Mouse (Mus musculus): ENCODE data around the gene AB124611. TPM values are rescaled to one million over a fixed set of nuclear protein-coding genes. Genes with fewer than 3 reads are reported as not detected.
"Not testable (repeated sequence)": the region's sequence is repeated elsewhere in the genome, so short reads cannot be mapped to it uniquely, and the experiment has no call there.

AB124611 gene
- polyA plus RNA-seq, 1 experiment from 2014 or later = 5.2 TPM

DNA sequence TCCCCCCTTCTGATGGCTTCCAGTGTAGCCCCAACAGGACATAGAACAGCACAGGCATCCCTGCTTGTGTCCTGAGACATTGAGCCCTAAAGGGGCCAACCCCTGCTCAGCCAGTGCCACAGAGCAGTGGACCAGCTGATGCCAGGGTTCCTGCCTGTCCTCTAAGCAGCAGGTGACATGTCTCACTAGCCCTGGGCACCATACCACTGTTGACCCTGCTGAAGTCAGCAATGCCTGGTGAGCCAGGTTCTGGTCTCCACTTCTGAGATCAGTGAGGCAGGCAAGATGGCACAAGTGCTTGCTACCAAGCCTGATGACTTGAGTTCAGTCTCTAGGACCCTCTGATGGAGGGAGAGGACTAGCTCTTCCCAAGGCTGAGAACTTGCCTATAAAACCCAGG is 20.2 kb upstream of the AB124611 start:
- Histone ChIP-seq H3K9me3 (replicated peaks) (no peaks in the 10 kb centered on the region), H3K27me3 (no peaks in the 10 kb centered on the region), H3K9ac (no peak overlapping the region), H3K36me3 (peaks cover 67% of the 10 kb centered on the region), H3K4me1 (peaks cover 39% of the 10 kb centered on the region), H3K4me3 (replicated peaks) (no peak overlapping the region), H3K27ac (no peak overlapping the region), H3K4me2 (no peak overlapping the region)
- no peak for ATAC-seq (replicated peaks; ENCODE audit: low FRiP score)

- H3K9me3 ChIP-seq (replicated peaks) = no peaks in the 10 kb centered on the region
- H3K9ac ChIP-seq = no peak overlapping the region
- WGBS = 79% methylated on average over 15 of the region's 15 CpGs
- no peak overlapping the region for H3K4me3 ChIP-seq (replicated peaks)
- H3K4me1 ChIP-seq = peaks cover 43% of the 10 kb centered on the region
- peak overlapping the region; percentile 97 for H3K27ac ChIP-seq
- H3K4me2 ChIP-seq = peak overlapping the region; percentile 23; the same call in 1 of the 2 replicates
- ATAC-seq (replicated peaks; ENCODE audit: low FRiP score) = no peak
- H3K27me3 ChIP-seq = no peaks in the 10 kb centered on the region
- peaks cover 61% of the 10 kb centered on the region for H3K36me3 ChIP-seq
Measured at GRCm38 (mm10) chr9:21507753-21508430, 18.1 kb upstream of the AB124611 start.

GRCm38 (mm10) chr9:21508871-21509404 is 17.0 kb upstream of the AB124611 start:
- H3K9ac ChIP-seq = peak overlapping the region; percentile 82

GRCm38 (mm10) chr9:21509772-21510688 is 15.9 kb upstream of the AB124611 start, which contains the start of gene Tmed1:
Gene Tmed1, minus strand, starts transcription at chr9:21510252.
- ATAC-seq (replicated peaks; ENCODE audit: low FRiP score) = peak; percentile 95
- peaks cover 43% of the 10 kb centered on the region for H3K4me1 ChIP-seq
- peaks cover 42% of the 10 kb centered on the region for H3K36me3 ChIP-seq
- peak within 1 kb of the TSS; percentile 97 for H3K27ac ChIP-seq
- peak within 1 kb of the TSS; percentile 87 for H3K4me3 ChIP-seq (replicated peaks)
- no peaks in the 10 kb centered on the region for H3K27me3 ChIP-seq
- peak within 1 kb of the TSS; percentile 78 for H3K4me2 ChIP-seq
- H3K9me3 ChIP-seq (replicated peaks) = no peaks in the 10 kb centered on the region
- H3K9ac ChIP-seq = peak within 1 kb of the TSS; percentile 82
- WGBS = under 1% methylated on average over 44 of the region's 44 CpGs

More at GRCm38 (mm10) chr9:21508871-21509404, 17.0 kb upstream of the AB124611 start:
- WGBS = 54% methylated on average over 7 of the region's 7 CpGs
- Histone ChIP-seq H3K4me1 (peaks cover 43% of the 10 kb centered on the region), H3K27ac (peak overlapping the region; percentile 97), H3K36me3 (peaks cover 53% of the 10 kb centered on the region), H3K4me3 (replicated peaks) (peak overlapping the region; percentile 87), H3K9me3 (replicated peaks) (no peaks in the 10 kb centered on the region), H3K4me2 (peak overlapping the region; percentile 78), H3K27me3 (no peaks in the 10 kb centered on the region)
- ATAC-seq (replicated peaks; ENCODE audit: low FRiP score) = no peak

DNA sequence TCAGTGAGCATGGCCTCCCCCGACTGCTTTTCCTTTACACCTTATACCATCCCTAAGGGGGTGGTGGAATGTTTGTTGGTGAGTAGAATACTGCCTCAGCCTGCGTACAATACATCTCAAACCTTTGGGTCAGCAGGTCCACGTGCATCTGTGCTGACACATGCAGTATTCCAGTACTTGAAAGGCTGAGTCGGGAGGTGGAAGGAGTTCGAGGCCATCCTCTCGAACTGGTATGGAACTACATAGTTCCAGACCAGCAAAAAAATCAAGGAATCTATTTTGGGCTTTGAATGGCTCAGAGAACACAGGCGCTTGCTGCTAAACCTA is 15.3 kb upstream of the AB124611 start:
- Histone ChIP-seq H3K9ac (peak overlapping the region; percentile 82), H3K4me2 (peak overlapping the region; percentile 78), H3K4me1 (peaks cover 43% of the 10 kb centered on the region), H3K27ac (peak overlapping the region; percentile 97), H3K9me3 (replicated peaks) (no peaks in the 10 kb centered on the region), H3K27me3 (no peaks in the 10 kb centered on the region), H3K4me3 (replicated peaks) (peak overlapping the region; percentile 87), H3K36me3 (peaks cover 36% of the 10 kb centered on the region)
- no peak for ATAC-seq (replicated peaks; ENCODE audit: low FRiP score)
- 3% methylated on average over 7 of the region's 7 CpGs for WGBS

DNA sequence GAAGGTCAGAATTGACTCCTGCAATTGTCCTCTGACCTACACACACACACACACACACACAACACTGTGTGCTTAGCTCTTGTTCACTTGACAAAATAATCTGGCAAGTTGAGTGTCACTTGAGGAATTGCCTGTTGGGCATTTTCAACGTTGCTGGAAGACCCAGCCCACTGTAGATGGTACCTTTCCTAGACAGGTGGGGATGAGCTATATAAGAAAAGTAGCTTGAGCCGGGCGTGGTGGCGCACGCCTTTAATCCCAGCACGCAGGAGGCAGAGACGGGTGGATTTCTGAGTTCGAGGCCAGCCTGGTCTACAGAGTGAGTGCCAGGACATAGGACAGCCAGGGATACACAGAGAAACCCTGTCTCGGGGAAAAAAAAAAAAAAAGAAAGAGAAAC is 14.9 kb upstream of the AB124611 start:
- peak overlapping the region; percentile 87 for H3K4me3 ChIP-seq (replicated peaks)
- H3K4me1 ChIP-seq = peaks cover 43% of the 10 kb centered on the region
- no peaks in the 10 kb centered on the region for H3K9me3 ChIP-seq (replicated peaks)
- no peaks in the 10 kb centered on the region for H3K27me3 ChIP-seq
- 82% methylated on average over 9 of the region's 9 CpGs for WGBS
- H3K4me2 ChIP-seq = peak overlapping the region; percentile 78
- no peak for ATAC-seq (replicated peaks; ENCODE audit: low FRiP score)
- peak overlapping the region; percentile 97 for H3K27ac ChIP-seq
- H3K36me3 ChIP-seq = peaks cover 32% of the 10 kb centered on the region
- H3K9ac ChIP-seq = peak overlapping the region; percentile 82

DNA sequence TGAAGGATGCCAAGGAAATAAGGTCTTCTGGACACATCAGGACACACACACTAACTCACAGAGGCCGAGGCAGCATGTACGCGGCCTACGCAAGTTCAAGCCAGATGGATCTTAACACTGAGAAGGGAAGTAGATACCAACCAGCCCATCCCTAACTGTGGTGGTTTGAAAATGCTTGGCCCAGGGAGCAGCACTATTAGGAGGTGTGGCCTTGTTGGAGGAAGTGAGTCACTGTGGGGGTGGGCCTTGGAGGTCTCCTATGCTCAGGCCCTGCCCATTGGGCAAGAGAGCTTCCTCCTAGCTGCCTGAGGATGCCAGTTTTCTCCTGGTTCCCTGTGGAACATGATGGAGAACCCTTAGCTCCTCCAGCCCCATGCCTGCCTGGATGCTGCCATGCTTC is 12.5 kb upstream of the AB124611 start:
- Histone ChIP-seq H3K4me2 (no peak overlapping the region), H3K9ac (no peak overlapping the region), H3K27ac (no peak overlapping the region), H3K9me3 (replicated peaks) (no peaks in the 10 kb centered on the region), H3K36me3 (peaks cover 8% of the 10 kb centered on the region), H3K27me3 (no peaks in the 10 kb centered on the region), H3K4me1 (peaks cover 20% of the 10 kb centered on the region), H3K4me3 (replicated peaks) (no peak overlapping the region)
- WGBS = 96% methylated on average over 4 of the region's 4 CpGs
- no peak for ATAC-seq (replicated peaks; ENCODE audit: low FRiP score)

- WGBS = 62% methylated on average over 6 of the region's 6 CpGs
- no peak overlapping the region for H3K9ac ChIP-seq
Measured at GRCm38 (mm10) chr9:21517947-21518495, 8.0 kb upstream of the AB124611 start.

DNA sequence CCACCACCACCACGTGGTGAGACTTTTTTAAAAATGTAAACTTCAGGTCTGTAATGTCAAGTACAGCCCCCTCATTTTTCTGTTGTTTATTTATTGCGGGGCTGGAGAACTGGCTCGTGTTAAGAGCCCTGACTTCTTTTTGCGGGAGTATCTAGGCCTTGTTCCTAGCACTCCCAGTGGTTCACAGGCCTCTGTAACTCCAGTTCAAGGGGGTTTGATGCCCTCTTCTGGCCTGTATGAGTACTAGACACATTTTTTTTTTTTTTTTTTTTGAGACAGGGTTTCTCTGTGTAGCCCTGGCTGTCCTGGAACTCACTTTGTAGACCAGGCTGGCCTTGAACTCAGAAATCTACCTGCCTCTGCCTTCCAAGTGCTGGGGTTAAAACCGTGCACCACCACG is 7.3 kb upstream of the AB124611 start:
- ATAC-seq (replicated peaks; ENCODE audit: low FRiP score) = not testable (repeated sequence)

More at GRCm38 (mm10) chr9:21517947-21518495, 8.0 kb upstream of the AB124611 start:
- Histone ChIP-seq H3K9me3 (replicated peaks) (no peaks in the 10 kb centered on the region), H3K4me3 (replicated peaks) (no peak overlapping the region), H3K27me3 (no peaks in the 10 kb centered on the region), H3K4me1 (no peaks in the 10 kb centered on the region), H3K27ac (no peak overlapping the region), H3K4me2 (no peak overlapping the region), H3K36me3 (no peaks in the 10 kb centered on the region)
- ATAC-seq (replicated peaks; ENCODE audit: low FRiP score) = no peak

DNA sequence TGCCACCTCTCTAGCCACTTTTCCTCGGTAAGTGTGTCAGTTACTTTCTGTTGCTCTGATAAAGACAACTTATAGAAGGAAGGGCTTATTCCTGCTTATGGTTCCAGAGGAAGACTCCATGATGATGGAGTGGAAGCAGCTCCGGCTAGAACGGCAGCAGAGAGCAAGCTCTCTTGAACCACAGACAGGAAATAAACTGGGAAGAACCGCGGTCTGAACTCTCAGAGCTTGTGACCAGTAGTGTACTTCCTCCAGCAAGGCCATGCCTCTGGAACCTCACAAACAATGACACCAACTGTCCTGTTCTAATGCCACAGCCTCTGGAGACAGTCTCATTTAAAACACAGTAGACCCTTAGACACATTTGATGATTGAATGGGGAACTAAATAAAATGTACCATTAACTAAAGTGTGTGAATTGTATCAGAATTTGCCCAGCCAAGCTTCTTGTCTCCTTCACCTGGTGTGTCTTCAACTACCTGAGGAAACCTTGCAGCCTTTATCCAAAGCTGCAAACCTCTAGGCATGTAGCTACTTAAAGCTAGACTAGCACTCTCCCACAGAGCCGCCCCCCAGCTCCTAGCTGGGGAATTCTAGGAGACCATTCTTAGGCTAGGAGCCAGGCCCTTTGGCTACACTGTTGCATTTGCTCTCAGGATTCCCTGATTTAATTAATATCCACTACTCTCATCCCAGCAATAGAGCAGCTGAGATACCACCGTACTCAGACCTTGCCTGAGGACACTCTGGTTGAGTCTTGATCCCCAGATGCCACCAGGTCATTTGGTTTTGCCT is 637 bp upstream of the AB124611 start:
- Histone ChIP-seq H3K9me3 (replicated peaks) (no peaks in the 10 kb centered on the region), H3K36me3 (no peaks in the 10 kb centered on the region), H3K4me1 (0 out of 2 replicates have a peak, but pooled peaks cover 6% of the 10 kb centered on the region), H3K4me2 (no peak overlapping the region), H3K9ac (0 out of 2 replicates have a peak overlapping the region, but pooled peaks have one; percentile 17), H3K27ac (0 out of 2 replicates have a peak overlapping the region, but pooled peaks have one; percentile 27), H3K4me3 (replicated peaks) (no peak overlapping the region), H3K27me3 (no peaks in the 10 kb centered on the region)
- 77% methylated on average over 7 of the region's 7 CpGs for WGBS
- ATAC-seq (replicated peaks; ENCODE audit: low FRiP score) = no peak

More for the DNA sequence above, 7.3 kb upstream of the AB124611 start:
- H3K27me3 ChIP-seq; H3K9me3 ChIP-seq (replicated peaks); H3K9ac ChIP-seq; H3K27ac ChIP-seq; H3K4me3 ChIP-seq (replicated peaks); H3K4me1 ChIP-seq; H3K4me2 ChIP-seq; H3K36me3 ChIP-seq: not testable (repeated sequence)
- 87% methylated on average over 6 of the region's 6 CpGs for WGBS

DNA sequence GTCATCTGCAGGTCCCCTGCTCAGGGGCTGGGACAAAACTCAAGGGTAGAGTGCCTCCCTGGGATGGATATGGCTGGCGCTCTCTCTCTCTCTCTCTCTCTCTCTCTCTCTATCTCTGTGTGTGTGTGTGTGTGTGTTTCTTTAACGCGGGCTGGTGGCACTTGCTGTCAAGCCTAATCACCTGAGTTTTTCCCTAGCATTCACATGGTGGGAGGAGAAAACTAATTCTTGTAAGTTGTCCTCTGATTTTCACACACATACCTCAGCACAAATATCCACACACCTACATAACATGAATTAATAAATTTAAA is 613 bp downstream of the AB124611 start:
- no peak for ATAC-seq (replicated peaks; ENCODE audit: low FRiP score)
- Histone ChIP-seq H3K27ac (no peak overlapping the region), H3K4me2 (no peak overlapping the region), H3K9ac (no peak overlapping the region), H3K4me3 (replicated peaks) (no peak overlapping the region), H3K27me3 (no peaks in the 10 kb centered on the region), H3K9me3 (replicated peaks) (no peaks in the 10 kb centered on the region), H3K36me3 (no peaks in the 10 kb centered on the region), H3K4me1 (0 out of 2 replicates have a peak, but pooled peaks cover 6% of the 10 kb centered on the region)
- WGBS = 79% methylated on average over 3 of the region's 3 CpGs
